Mouse (Mus musculus) lung, adult 18-20 months (tissue): Measurements from ENCODE around the gene Igsf10.

Experiments used
- DNase-seq, 2 experiments: peaks; one replicate each; pipeline ENCODE4 v3.0.0; 2022; ENCODE audit warnings: mixed read lengths in 2 of 2

Gene Igsf10

GRCm38 (mm10) chr3:59290551-59290950 lies 53.6 kb downstream of the Igsf10 start:
- no peak for DNase-seq

GRCm38 (mm10) chr3:59278620-59279019 lies 65.6 kb downstream of the Igsf10 start:
- DNase-seq, result no peak

- no peak for DNase-seq
These were observed 66.0 kb downstream of the Igsf10 start for GRCm38 (mm10) chr3:59278254-59278533.

GRCm38 (mm10) chr3:59277502-59278253 lies 66.5 kb downstream of the Igsf10 start:
- no peak for DNase-seq

GRCm38 (mm10) chr3:59270811-59271210 lies 73.4 kb downstream of the Igsf10 start:
- no peak for DNase-seq
